Mouse (Mus musculus): ENCODE data around the gene Sncg.

DNA sequence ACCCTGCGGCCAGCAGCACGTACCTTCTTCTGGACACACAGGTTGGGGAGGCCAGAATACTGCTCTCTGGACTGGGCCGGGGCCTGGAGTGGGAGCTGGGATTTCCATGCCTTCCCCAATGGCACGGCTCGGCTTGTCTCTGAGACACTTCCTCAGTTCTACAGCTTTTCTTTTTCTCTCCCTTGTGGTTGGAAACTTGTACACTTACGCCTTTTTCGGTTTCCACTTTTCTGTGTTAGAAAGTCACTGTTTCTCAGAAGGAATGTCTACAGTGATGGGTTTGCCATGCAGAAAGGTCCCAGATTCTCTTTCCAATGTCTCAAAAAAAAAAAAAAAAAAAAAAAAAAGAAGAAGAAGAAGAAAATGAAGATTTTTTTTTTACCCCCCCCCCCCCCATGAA lies 28.8 kb upstream of the Sncg start:
- TF ChIP-seq CTCF (IDR thresholded peaks at IDR 0.05; ENCODE audit: low read depth) (no peak), EP300 (IDR thresholded peaks at IDR 0.05; ENCODE audit: low read depth) (no peak)
